Mouse (Mus musculus) kidney, postnatal 0 days (tissue): Measurements from ENCODE around the gene Fkrp. TPM values are rescaled to one million over a fixed set of nuclear protein-coding genes. Genes with fewer than 3 reads are reported as not detected.

ENCODE experiments used
- ATAC-seq: fragments of 200-750 bp; cut with Nextera tagmentation; replicated peaks from 2 replicates; pipeline ENCODE4 v1.8.0; 2017; ENCODE audit warnings: low read depth, moderate number of reproducible peaks, moderate TSS enrichment, moderate library complexity; ENCODE audit not compliant: low FRiP score
- DNase-seq: peaks from one replicate; pipeline ENCODE4 v3.0.0-alpha.2; 2016; ENCODE audit warnings: low spot score
- H3K27ac ChIP-seq: fragments of 300-500 bp; sonication (generic); 2 replicates; pipeline ENCODE4 v1.5.1; 2014; ENCODE audit warnings: mild to moderate bottlenecking
- H3K27me3 ChIP-seq: fragments of 300-500 bp; sonication (generic); 2 replicates; pipeline ENCODE4 v1.6.1; 2014; ENCODE audit warnings: low read length, mixed read lengths; ENCODE audit not compliant: insufficient read depth
- H3K36me3 ChIP-seq: fragments of 300-500 bp; sonication (generic); 2 replicates; pipeline ENCODE4 v1.6.1; 2014; ENCODE audit warnings: low read length, mixed read lengths; ENCODE audit not compliant: insufficient read depth
- H3K4me1 ChIP-seq: fragments of 300-500 bp; sonication (generic); replicated peaks from 2 replicates; pipeline ENCODE4 v1.6.1; 2014; ENCODE audit warnings: antibody characterized with exemption, low read length, mixed read lengths; ENCODE audit not compliant: insufficient read depth
- H3K4me2 ChIP-seq: fragments of 300-500 bp; sonication (generic); 2 replicates; pipeline ENCODE4 v1.6.1; 2014; ENCODE audit warnings: mild to moderate bottlenecking, low read length, moderate library complexity, mixed read lengths
- H3K4me3 ChIP-seq: fragments of 300-500 bp; sonication (generic); replicated peaks from 2 replicates; pipeline ENCODE4 v1.5.1; 2014; ENCODE audit warnings: low read depth, low read length
- H3K9ac ChIP-seq: fragments of 300-500 bp; sonication (generic); 2 replicates; pipeline ENCODE4 v1.6.1; 2014; ENCODE audit warnings: low read depth, low read length
- H3K9me3 ChIP-seq: fragments of 300-500 bp; sonication (generic); replicated peaks from 2 replicates; pipeline ENCODE4 v1.6.1; 2016; ENCODE audit warnings: low read length, inconsistent platforms, mixed read lengths
- CTCF ChIP-seq: IDR thresholded peaks from 2 replicates; pipeline ENCODE4 v1.5.1; 2016; ENCODE audit warnings: antibody characterized with exemption, low read depth, mild to moderate bottlenecking, moderate library complexity
- WGBS: fragments of 180-500 bp; shearing (Covaris S2); extraction: QIAGEN DNeasy Blood & Tissue Kit; methylation state at CpG from one replicate; pipeline ENCODE4 v1.1.7; 2014; 5-methylcytosine and 5-hydroxymethylcytosine counted together
- polyA plus RNA-seq: library from polyadenylated mRNA; unstranded; fragments of >200 nt; fragmentation: Nextera tagmentation; extraction: Ambion mirVana; gene quantifications from 2 replicates; pipeline ENCODE4 v1.2.1, GENCODE M21; 2015

The Fkrp gene
- polyA plus RNA-seq, 1 experiment from 2014 or later: 32.0 TPM

DNA sequence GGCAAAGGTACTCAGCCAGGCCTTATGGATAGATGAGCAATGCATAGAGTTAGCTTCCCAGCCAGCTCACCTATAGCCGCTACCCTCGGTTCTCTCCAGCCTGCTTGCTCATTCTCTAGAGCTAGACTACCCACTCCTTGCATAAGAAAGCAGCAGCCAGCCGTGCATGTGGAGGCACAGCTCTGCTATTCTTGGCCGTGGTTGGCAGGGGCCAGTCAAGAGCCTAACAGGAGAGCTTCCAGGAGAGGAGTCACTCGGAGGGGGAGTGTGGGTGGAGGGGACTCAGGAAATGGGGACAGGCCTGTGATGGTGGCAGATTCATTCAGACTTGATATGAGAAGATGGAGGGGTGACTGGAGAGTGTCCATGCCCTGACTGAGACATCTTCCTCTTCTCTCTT is 7.2 kb upstream of the Fkrp start:
- H3K36me3 ChIP-seq: peaks cover 41% of the 10 kb centered on the region

DNA sequence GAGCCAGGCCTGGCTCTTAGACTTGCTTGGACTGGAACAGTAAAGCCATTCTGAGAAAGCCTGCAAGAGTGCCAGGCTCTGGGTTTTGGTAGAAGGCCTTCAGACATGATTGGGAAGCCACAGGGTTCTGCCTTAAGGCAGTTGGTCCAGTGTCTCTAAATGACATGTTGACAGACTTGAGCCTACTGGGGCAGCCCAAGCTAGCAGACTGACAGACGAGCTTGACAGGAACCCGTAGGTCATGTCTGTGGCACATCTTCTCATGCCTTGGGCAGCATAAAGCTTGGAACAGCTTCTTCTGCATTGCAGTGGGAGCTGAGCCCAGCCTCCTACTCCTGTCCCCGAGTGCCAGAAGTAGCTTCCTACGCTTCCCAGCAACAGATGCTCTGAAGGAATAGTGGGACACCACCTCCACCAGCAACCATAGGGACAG is 5.2 kb upstream of the Fkrp start:
- Histone ChIP-seq H3K4me2 (no peak overlapping the region), H3K4me1 (peaks cover 16% of the 10 kb centered on the region; the same call in 1 of the 2 replicates), H3K4me3 (no peak overlapping the region), H3K27ac (no peak overlapping the region), H3K9me3 (no peaks in the 10 kb centered on the region), H3K9ac (no peak overlapping the region), H3K27me3 (no peaks in the 10 kb centered on the region), H3K36me3 (peaks cover 26% of the 10 kb centered on the region)
- TF ChIP-seq CTCF: no peak
- WGBS: 75% methylated on average over 4 of the region's 4 CpGs
- ATAC-seq: no peak
- DNase-seq: no peak

More for the DNA sequence above, 7.2 kb upstream of the Fkrp start:
- H3K4me2 ChIP-seq: no peak overlapping the region
- 74% methylated on average over 5 of the region's 5 CpGs for WGBS
- ATAC-seq: no peak
- H3K27ac ChIP-seq: no peak overlapping the region
- H3K27me3 ChIP-seq: no peaks in the 10 kb centered on the region
- H3K9ac ChIP-seq: no peak overlapping the region
- DNase-seq: no peak
- H3K9me3 ChIP-seq: no peaks in the 10 kb centered on the region
- no peak for TF ChIP-seq CTCF
- no peak overlapping the region for H3K4me3 ChIP-seq
- 0 out of 2 replicates have a peak, but pooled peaks cover 5% of the 10 kb centered on the region for H3K4me1 ChIP-seq

DNA sequence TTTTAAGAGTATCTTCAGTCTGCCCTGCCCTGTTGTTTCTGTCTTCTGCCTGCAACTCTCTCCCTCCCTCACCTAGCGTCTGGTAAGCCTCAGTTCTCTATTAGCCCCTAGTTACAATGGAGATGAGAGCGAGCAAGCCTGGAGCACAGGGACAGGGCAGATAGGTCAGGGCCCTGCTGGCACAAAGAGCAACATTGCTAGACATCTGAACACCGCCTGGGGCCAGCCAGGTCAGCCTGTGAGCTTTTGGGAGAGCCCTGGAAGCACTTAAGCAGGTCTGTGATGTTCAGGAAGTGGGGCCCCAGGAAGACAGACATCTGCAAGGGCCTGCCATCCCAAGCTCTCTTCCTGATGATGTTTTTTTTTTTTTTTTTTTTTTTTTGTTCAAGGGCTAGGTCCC is 4.6 kb upstream of the Fkrp start:
- 43% methylated on average over 3 of the region's 3 CpGs for WGBS
- TF ChIP-seq CTCF: no peak
- H3K4me2 ChIP-seq: no peak overlapping the region
- peaks cover 21% of the 10 kb centered on the region for H3K36me3 ChIP-seq
- no peak overlapping the region for H3K4me3 ChIP-seq
- H3K27ac ChIP-seq: no peak overlapping the region
- no peaks in the 10 kb centered on the region for H3K27me3 ChIP-seq
- H3K4me1 ChIP-seq: peaks cover 16% of the 10 kb centered on the region; the same call in 1 of the 2 replicates
- DNase-seq (no peak), ATAC-seq (no peak)
- no peaks in the 10 kb centered on the region for H3K9me3 ChIP-seq
- H3K9ac ChIP-seq: no peak overlapping the region

DNA sequence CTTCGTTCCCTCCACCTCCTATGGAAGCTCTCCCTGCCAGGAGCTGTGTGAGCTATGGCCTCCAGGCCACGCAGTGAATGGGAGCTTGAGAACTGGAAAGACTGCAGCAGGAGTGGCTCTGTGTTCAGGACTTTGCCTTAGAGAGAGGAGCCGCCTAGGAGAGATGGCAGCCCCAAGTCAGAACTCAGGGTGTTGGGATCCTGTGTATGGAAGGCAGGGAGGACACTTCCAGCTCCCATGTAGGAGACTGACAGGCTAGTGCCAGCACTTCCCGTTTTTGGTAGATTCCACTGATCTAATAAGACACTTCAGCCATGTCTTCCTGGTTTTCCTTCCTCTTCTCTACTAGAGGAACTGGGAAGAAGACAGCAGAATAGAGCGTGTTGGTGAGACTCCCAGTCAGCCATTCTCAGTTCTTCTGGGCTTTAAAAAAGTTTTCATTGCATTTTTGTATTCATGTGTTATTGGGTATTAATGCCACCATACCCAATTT is 3.8 kb upstream of the Fkrp start:
- WGBS: 62% methylated on average over 5 of the region's 5 CpGs
- H3K36me3 ChIP-seq: peaks cover 17% of the 10 kb centered on the region
- no peak overlapping the region for H3K27ac ChIP-seq
- no peak overlapping the region for H3K4me2 ChIP-seq
- no peaks in the 10 kb centered on the region for H3K27me3 ChIP-seq
- DNase-seq: no peak
- no peak overlapping the region for H3K9ac ChIP-seq
- H3K4me1 ChIP-seq: peaks cover 16% of the 10 kb centered on the region; the same call in 1 of the 2 replicates
- TF ChIP-seq CTCF: no peak
- no peaks in the 10 kb centered on the region for H3K9me3 ChIP-seq
- no peak for ATAC-seq
- no peak overlapping the region for H3K4me3 ChIP-seq

DNA sequence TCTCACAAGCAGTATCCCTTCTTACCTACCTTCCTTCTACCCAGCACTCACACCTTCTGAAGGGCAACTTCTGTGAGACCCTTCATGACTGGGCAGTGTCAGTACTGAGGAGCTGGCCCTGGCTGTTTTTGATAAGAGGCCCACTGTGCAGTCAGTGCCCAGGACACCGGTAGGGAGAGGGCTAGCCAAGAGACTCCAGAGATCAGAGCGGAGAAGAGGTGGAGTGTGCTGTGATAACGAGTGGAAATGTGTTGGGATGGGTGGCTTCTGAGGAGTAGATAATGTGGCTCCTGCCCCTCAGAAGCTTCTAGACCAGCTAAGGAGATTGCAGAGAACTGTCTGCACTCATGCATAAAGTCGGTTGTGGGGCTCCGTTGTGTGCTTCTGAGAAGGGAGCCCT is 3.3 kb upstream of the Fkrp start:
- H3K9me3 ChIP-seq: no peaks in the 10 kb centered on the region
- 78% methylated on average over 5 of the region's 5 CpGs for WGBS
- H3K27ac ChIP-seq: no peak overlapping the region
- peaks cover 16% of the 10 kb centered on the region; the same call in 1 of the 2 replicates for H3K4me1 ChIP-seq
- H3K4me3 ChIP-seq: no peak overlapping the region
- no peak overlapping the region for H3K9ac ChIP-seq
- H3K4me2 ChIP-seq: no peak overlapping the region
- H3K27me3 ChIP-seq: no peaks in the 10 kb centered on the region
- TF ChIP-seq CTCF: no peak
- ATAC-seq: no peak
- DNase-seq: no peak
- peaks cover 12% of the 10 kb centered on the region; the same call in 1 of the 2 replicates for H3K36me3 ChIP-seq

DNA sequence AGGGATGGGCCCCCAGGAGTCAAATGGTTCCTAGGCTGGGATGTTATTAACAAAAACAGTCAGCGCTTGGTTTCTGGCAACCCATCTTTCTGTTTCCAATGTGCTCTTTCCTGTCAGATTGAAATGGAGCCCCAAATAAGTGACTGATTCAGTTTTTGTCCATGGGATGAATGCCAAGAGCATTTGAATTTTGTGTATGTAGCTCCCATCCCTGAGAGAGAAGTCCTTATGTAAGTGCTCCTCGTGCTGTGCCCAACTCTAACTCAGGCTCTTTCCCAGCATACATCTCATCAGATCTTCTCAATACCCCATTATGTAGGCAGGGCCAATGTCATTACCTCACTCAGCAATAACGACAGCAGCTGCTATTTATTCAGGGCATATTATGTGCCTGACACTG is 1.2 kb upstream of the Fkrp start:
- Histone ChIP-seq H3K36me3 (peaks cover under 1% of the 10 kb centered on the region; the same call in 1 of the 2 replicates), H3K4me1 (peaks cover 16% of the 10 kb centered on the region; the same call in 1 of the 2 replicates), H3K4me3 (peak overlapping the region; percentile 100), H3K4me2 (peak overlapping the region; percentile 91), H3K27me3 (no peaks in the 10 kb centered on the region), H3K27ac (no peak overlapping the region), H3K9ac (peak overlapping the region; percentile 100; the same call in 1 of the 2 replicates), H3K9me3 (no peaks in the 10 kb centered on the region)
- no peak for DNase-seq
- no peak for TF ChIP-seq CTCF
- WGBS: 56% methylated on average over 3 of the region's 3 CpGs
- no peak for ATAC-seq
